Mouse (Mus musculus): ENCODE results near the gene Dppa3.

- TF ChIP-seq CTCF (IDR thresholded peaks at IDR 0.05; ENCODE audit: control insufficient read depth, insufficient read depth, insufficient replicate concordance, low read depth, low read length) (no peak), POLR2A (IDR thresholded peaks at IDR 0.05; ENCODE audit: control insufficient read depth, low read depth, low read length) (no peak)
Observed at GRCm38 (mm10) chr6:122636666-122637065, 10.5 kb downstream of the Dppa3 start.
